Mouse (Mus musculus): ENCODE measurements around the gene Rnft1. TPM values are rescaled to one million over a fixed set of nuclear protein-coding genes. Genes with fewer than 3 reads are reported as not detected.

Gene Rnft1
- polyA plus RNA-seq, 1 experiment from 2014 or later = 29.5 TPM

DNA sequence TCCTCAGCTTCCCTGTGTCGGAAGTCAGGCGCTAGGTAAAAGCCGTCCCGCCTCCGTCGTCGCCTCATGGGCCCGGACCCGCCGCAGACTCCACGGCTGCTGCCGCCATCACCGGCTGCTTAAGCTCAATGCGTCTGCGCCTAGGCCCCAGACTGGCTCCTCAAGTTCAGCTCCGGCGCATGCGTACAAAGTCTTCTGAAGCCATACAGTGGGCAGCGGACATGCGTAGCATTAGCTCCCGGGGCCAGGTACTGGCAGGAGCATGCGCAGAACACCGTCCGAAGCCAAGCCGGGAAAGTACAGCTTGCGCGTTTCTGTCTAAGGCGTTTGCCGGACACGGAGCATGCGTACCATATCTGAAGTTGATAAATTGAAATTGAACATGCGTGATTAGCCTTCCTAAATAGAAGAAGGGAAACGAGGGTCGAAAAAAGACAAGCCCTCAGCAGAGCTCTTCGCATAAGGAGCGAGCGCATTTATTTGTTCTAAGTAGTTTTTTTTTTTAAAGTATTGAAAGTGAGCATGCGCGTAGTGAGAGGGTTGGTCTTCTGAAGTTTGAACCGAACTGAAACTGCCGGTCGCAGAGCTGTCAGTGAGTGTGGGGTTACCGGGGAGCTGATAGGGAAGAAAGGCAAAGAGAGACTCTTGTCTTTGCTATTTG is 60.3 kb downstream of the Rnft1 start, which contains the start of the genes Rps6kb1 and Tubd1:
Rps6kb1 (minus strand) TSS at position 167 of the 661 bp plus-strand sequence.
Tubd1 (plus strand) TSS at position 353 of the 661 bp plus-strand sequence.
- H3K9me3 ChIP-seq (ENCODE audit: control insufficient read depth, low read length) = no peaks in the 10 kb centered on the region
- peak within 1 kb of the TSS; percentile 86 for H3K4me3 ChIP-seq (ENCODE audit: low read depth, low read length)
- H3K4me2 ChIP-seq (ENCODE audit: low read depth, severe bottlenecking) = peak within 1 kb of the TSS; percentile 86
- H3K9ac ChIP-seq (ENCODE audit: low read length) = peak within 1 kb of the TSS; percentile 89
- H3K4me1 ChIP-seq (ENCODE audit: control insufficient read depth, insufficient read depth, low read length) = peaks cover 4% of the 10 kb centered on the region; the same call in 1 of the 2 replicates
- WGBS = under 1% methylated on average over 43 of the region's 43 CpGs
- H3K27ac ChIP-seq (replicated peaks; ENCODE audit: low read depth, low read length) = peak within 1 kb of the TSS; percentile 52; the same call in 1 of the 2 replicates
- H3K27me3 ChIP-seq (ENCODE audit: control insufficient read depth, insufficient read depth, low read length) = no peaks in the 10 kb centered on the region
- H3K36me3 ChIP-seq (ENCODE audit: control insufficient read depth, insufficient read depth, low read length) = no peaks in the 10 kb centered on the region
- peak; percentile 97 for ATAC-seq (ENCODE audit: insufficient number of reproducible peaks, low FRiP score, low TSS enrichment, low read depth)
- peak; percentile 99 for DNase-seq (ENCODE audit: low spot score)

DNA sequence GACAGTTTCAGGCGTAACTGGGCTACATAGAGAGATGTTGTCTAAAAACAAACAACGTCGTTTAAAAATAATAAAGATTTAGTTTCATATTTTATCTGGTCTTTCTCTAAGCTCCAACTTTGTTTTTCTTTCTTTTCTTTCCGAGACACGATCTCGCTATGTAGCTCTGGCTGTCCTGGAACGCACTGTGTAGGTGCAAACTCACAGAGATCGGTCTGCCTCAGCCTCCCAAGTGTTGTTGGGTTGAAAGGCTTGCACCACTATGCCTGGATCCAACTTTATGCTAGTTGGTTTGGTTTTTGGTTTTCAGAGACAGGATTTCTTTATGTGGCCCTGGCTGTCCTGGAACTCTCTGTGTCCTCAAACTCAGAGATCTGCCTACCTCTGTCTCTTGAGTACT is 61.1 kb downstream of the Rnft1 start:
- Histone ChIP-seq H3K27me3 (ENCODE audit: control insufficient read depth, insufficient read depth, low read length) (no peaks in the 10 kb centered on the region), H3K4me3 (ENCODE audit: low read depth, low read length) (peak overlapping the region; percentile 86), H3K27ac (replicated peaks; ENCODE audit: low read depth, low read length) (no peak overlapping the region), H3K4me1 (ENCODE audit: control insufficient read depth, insufficient read depth, low read length) (peaks cover 4% of the 10 kb centered on the region; the same call in 1 of the 2 replicates), H3K4me2 (ENCODE audit: low read depth, severe bottlenecking) (peak overlapping the region; percentile 86), H3K36me3 (ENCODE audit: control insufficient read depth, insufficient read depth, low read length) (no peaks in the 10 kb centered on the region), H3K9ac (ENCODE audit: low read length) (peak overlapping the region; percentile 62; the same call in 1 of the 2 replicates), H3K9me3 (ENCODE audit: control insufficient read depth, low read length) (no peaks in the 10 kb centered on the region)
- DNase-seq (ENCODE audit: low spot score) (no peak), ATAC-seq (ENCODE audit: insufficient number of reproducible peaks, low FRiP score, low TSS enrichment, low read depth) (no peak)
- 81% methylated on average over 8 of the region's 8 CpGs for WGBS

DNA sequence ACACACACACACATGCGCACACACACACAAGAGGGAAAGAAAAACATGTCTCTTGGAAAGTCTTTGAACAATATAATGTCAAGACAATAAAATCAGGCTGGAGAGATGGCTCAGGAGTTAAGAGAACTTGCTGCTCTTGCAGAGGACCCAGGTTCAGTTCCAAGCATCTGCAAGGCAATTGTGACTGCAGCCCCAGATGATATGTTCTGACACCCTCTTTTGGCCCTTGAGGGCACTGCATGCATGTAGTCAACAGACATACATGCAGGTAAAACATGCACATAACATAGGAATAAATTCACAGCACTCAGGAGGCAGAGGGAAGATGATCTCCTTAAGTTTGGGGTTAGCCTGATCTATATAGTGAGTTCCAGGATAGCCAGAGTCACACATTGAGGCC is 63.0 kb downstream of the Rnft1 start:
- Histone ChIP-seq H3K9ac (ENCODE audit: low read length) (no peak overlapping the region), H3K27ac (replicated peaks; ENCODE audit: low read depth, low read length) (no peak overlapping the region), H3K4me2 (ENCODE audit: low read depth, severe bottlenecking) (no peak overlapping the region), H3K9me3 (ENCODE audit: control insufficient read depth, low read length) (no peaks in the 10 kb centered on the region), H3K4me1 (ENCODE audit: control insufficient read depth, insufficient read depth, low read length) (peaks cover 4% of the 10 kb centered on the region; the same call in 1 of the 2 replicates), H3K36me3 (ENCODE audit: control insufficient read depth, insufficient read depth, low read length) (no peaks in the 10 kb centered on the region), H3K27me3 (ENCODE audit: control insufficient read depth, insufficient read depth, low read length) (no peaks in the 10 kb centered on the region), H3K4me3 (ENCODE audit: low read depth, low read length) (no peak overlapping the region)
- WGBS = 96% methylated on average over 1 of the region's 1 CpGs
- DNase-seq (ENCODE audit: low spot score) = no peak
- no peak for ATAC-seq (ENCODE audit: insufficient number of reproducible peaks, low FRiP score, low TSS enrichment, low read depth)

Other genes starting within 250 kb of the Rnft1 start
- 52.7 and 53.8 TPM in 2 replicates for gene Ints2, start 227.1 kb upstream of the Rnft1 start, polyA plus RNA-seq (2014; fragmentation: Nextera tagmentation; extraction: Ambion mirVana)
- 13.0 and 14.9 TPM in 2 replicates for gene Med13, start 127.1 kb upstream of the Rnft1 start, polyA plus RNA-seq (2014; fragmentation: Nextera tagmentation; extraction: Ambion mirVana)
- gene Rps6kb1, start 60.1 kb downstream of the Rnft1 start, polyA plus RNA-seq (2014; fragmentation: Nextera tagmentation; extraction: Ambion mirVana) = 63.2 and 64.0 TPM in 2 replicates
- gene Tubd1, start 60.3 kb downstream of the Rnft1 start, polyA plus RNA-seq (2014; fragmentation: Nextera tagmentation; extraction: Ambion mirVana) = 10.7 and 15.2 TPM in 2 replicates
- gene Vmp1, start 199.2 kb downstream of the Rnft1 start, polyA plus RNA-seq (2014; fragmentation: Nextera tagmentation; extraction: Ambion mirVana) = 77.3 and 88.7 TPM in 2 replicates
- gene Ptrh2, start 199.3 kb downstream of the Rnft1 start, polyA plus RNA-seq (2014; fragmentation: Nextera tagmentation; extraction: Ambion mirVana) = 43.6 and 45.4 TPM in 2 replicates

All from limb, embryonic 11.5 days (tissue).